Mouse (Mus musculus): ENCODE results near the gene Fv1.
"Not testable (repeated sequence)": the region's sequence is repeated elsewhere in the genome, so short reads cannot be mapped to it uniquely, and the experiment has no call there.

Fv1 gene

DNA sequence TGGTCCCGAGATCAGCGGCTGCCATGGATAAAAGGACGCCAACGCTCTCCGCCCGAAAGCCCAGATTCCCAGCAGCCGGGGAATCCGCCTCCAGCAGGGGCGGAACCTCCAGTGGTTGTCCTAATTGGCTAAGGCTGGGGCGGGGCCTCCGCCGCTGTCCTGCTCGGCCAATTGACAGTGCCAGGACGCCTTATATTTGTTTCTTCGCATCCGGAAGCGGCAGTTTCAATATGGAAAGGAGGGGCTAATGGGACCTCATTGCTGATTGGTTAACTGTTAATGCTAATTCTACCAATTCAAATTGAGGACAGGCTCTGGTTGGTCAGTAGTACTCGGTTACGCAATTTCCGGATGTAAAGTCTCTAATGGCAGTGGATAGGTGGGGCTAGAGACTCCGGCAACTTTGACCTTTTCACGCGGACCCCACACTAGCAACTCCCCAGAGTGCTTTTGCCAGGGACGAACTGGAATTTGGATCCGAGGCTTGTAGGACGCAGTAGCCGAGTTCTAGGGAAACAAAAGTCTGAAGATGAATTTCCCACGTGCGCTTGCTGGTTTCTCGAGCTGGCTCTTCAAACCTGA is at the start of gene Fv1, which contains the start of gene Miip:
Gene Fv1 (plus strand): TSS at position 530 of the 582 bp plus-strand sequence.
Gene Miip (minus strand): TSS at position 367 of the 582 bp plus-strand sequence.
- peak; percentile 88 to 93 for DNase-seq

DNA sequence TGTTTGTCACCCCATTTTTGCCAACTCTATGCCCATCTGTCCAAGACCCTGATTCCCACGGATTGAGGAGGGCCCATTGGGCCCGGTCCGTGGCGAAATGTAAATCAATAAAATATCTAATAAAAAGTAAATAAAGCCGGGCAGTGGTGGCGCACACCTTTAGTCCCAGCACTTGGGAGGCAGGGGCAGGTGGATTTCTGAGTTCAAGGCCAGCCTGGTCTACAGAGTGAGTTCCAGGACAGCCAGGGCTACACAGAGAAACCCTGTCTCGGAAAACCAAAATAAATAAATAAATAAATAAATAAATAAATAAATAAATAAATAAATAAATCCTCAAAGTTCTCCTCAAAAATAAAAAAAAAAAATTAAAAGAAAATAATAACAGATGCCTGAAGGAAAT is 49.1 kb upstream of the Fv1 start:
- not testable (repeated sequence) for DNase-seq

DNA sequence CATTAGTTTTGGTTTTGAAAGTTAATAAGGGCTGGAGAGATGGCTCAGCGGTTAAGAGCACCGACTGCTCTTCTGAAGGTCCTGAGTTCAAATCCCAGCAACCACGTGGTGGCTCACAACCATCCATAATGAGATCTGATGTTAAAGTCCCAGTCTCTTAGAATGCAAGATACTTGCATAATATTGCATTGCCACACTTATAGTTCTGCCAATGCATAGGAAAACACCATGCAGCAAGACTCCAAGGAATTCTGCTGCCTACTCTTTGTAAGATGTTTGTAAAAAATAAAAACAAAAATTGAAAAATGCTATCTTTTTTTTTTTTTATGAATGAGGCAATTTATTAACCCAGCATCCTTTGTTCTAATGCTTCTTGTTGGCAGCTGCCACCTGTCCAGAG is 47.4 kb upstream of the Fv1 start:
- DNase-seq: not testable (repeated sequence)

DNA sequence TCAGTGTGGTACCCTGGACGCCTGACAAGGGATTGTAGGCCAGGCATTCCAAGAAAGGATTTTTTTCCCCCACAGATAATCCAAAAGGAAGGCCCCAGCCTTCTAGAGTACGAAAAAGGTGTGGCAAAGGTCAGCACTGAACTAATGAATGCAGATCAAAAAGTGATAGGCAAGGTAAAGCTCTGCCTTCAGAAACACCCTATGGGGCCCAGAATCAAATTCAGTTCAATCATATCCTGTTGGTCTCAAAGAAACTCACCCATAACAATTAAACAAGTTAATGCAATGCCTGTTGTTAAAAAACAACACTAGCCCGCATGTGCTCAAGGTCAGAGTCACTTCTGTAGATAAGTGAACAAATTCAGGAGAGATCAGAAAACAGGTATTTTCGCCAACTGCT is 44.4 kb upstream of the Fv1 start:
- DNase-seq: no peak

DNA sequence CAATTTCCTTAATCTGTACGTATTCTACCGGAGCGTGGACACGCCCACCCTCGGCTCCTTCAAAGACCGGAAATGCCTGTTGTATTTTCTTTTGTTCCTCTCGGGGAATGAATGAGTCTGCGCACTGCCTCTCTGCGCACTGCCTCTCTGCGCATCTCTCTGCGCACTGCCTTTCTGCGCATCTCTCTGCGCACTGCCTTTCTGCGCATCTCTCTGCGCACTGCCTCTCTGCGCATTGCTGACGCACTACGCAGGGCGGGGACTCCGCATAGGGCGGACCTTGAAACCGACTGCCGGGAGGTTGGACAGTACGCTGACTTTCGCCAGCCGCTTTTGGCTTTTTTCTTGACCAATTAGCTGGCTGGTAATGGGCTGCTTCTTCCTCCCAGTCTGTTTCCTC is 29.5 kb upstream of the Fv1 start:
- DNase-seq: peak; percentile 30 to 40

DNA sequence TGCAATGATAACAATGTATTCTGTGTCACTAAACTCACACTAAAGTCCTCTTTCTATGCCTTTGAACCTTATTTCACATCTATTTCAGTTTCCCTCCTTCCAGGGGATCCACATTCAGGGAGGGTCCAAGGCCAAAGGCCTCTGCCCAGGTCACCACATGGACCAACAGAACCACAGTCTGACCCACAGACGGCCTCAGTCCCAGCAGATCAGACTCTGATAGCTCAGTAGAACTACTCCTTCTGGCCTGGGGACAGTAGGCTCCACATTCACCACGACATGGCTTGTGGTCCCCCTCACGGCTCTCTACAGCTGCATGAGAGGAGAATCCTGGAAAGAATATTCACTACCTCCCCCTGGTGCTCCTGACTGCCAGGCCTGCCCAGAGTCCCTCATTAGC is 25.9 kb upstream of the Fv1 start:
- no peak for DNase-seq

DNA sequence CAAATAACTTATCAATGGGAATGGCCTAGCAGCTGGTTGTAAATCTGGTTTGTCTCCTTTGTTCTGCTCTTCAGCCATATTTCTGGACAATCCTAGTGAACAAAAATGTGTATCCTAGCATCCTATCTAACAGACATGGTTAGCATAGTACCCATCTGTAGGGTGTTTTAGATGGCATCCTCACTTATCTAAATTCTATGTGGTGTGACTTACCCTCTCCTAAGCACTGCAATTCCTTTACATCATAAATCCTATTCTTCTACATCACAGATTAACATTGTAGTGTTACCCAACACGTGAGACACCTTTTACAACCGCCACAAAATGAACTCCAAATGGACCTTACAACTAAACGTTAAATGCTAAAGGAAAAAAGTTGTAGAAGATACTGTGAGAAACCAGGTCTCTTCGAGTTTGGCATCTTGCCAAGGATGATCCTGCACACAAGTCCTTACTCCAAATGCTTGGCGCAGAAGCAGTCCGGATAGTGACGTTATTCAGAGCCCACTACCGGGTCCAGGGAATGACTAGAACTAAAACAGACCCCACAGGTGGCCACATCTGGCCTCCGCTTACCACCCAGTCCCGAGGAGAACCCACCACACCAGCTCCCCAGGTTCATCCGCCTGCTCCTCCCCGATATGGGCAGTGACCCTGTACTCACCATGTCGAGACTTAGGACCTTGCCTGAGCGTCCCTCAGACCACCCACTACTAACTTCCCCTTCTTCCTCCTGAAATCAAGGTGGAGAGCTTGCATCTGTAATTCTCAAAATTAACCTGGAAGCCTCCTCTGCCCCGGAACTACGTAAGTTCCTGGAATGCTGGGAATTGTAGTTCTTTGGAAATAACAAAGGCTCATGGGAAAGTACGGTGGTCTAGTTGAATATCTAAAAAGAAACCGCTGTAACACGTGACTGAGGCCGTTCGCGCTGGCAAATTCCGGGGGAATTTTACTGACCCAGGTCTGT is 20.9 kb upstream of the Fv1 start, which contains the start of gene Zfp933:
Gene Zfp933 (minus strand): TSS at position 753 of the 970 bp plus-strand sequence.
- peak; percentile 30 to 51 for DNase-seq

DNA sequence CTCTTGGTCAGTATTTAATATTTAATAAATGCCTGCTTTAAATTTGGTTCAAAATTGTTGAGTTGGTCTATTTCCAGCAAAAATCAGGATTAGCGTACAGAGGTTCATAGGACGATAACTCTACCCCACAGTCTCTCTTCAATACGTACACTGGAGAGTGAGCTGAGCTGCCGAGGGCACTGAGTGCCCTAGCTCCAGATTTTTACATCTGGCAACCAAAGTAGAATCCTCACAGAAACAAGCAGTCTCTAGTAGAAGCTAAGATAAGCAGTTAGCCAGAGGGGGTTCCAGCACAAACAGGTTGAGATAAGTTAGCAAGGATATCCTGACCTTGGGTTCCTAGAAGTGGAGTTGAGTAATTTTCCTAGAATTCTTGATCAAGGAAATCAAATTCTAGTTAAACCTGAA is 20.2 kb upstream of the Fv1 start:
- DNase-seq: no peak

DNA sequence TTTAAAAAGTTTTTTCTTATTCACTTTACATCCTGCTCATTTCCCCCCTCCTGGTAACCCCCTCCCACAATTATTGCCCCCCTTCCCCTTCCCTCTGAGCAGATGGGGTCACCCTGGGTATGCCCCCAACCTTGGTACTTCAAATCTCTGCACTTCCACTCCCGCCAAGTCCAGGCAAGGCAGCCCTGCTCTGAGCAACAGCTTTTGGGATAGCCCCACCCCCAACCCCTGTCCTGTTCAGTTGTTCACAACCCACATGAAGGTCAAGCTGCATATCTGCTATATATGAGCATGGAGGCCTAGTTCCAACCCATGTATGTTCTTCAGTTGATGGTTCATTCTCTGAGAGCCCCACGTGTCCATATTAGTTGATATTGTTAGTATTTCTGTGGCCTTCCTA is 18.0 kb upstream of the Fv1 start:
- DNase-seq: no peak

DNA sequence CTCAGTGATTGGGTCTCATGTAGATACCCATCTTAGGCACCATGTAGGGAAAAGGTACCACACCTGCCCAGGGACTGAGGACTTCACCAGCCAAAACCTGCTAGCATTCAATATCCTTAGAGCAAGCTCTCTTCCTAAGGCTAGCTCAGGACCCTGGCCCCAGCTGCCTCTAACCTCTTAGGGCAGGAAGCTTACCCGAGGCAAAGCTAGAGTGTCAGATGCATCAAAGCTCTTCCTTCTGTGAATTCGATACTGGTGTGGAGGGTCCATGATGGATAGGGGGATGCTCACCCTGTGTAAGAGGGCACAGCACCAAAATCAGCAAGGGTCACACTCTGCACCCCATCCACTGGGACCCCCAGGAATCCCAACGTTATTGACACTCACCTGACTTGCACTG is 6.7 kb upstream of the Fv1 start:
- DNase-seq: no peak

DNA sequence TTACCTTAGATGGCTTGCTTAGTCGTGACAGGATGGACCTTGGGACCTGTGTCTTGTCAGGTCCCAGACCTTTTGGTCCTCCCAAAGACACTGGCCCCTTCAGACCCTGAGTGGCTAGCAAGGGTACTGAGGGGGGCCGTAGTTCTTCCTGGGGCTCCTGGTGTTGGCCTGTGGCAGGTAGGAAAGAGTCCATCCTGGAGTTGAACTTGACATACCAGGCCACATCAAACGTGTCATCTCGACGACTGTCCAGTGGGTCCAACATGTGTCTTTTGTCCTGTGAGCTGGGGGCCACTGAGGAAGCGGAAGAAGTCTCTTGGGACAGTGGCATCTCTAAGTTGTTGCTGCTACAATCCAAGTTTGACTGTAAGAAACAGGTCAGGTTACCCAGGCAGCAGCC is 3.1 kb upstream of the Fv1 start:
- no peak for DNase-seq

DNA sequence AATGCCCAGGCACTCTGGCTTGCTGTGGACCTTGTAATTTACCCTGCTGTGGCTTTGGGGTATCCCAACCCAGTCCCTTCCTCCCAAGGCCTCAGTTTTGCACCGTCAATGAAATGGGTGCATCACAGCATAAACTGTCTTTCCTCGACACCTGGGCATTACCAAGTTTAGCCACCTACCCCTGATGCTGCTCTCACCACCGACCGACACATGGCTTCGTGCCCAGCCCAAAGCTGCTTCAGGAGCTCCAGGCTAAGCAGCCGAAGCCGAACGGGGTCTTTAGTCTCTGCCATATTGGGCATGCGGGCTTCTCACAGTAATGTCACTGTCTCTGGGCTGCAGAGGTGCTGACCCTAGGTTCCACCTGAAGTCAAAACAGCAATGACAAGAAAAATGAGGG is 2.7 kb upstream of the Fv1 start:
- no peak for DNase-seq

DNA sequence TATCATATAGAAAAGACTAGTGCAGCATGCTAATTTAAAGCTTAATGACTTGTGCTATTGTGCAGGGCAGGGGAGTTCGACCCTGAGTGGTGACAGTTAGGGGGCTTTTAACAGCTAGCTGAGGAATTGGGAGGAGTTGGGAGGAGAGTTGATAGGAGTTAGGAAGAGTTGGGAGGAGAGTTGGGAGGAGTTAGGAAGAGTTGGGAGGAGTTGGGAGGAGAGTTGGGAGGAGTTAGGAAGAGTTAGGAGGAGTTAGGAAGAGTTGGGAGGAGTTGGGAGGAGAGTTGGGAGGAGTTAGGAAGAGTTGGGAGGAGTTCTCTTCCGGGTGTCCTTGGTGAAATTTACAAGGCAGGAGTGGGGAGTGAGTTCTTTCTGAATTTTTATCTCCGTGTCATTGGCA is 2.0 kb upstream of the Fv1 start:
- DNase-seq: not testable (repeated sequence)

DNA sequence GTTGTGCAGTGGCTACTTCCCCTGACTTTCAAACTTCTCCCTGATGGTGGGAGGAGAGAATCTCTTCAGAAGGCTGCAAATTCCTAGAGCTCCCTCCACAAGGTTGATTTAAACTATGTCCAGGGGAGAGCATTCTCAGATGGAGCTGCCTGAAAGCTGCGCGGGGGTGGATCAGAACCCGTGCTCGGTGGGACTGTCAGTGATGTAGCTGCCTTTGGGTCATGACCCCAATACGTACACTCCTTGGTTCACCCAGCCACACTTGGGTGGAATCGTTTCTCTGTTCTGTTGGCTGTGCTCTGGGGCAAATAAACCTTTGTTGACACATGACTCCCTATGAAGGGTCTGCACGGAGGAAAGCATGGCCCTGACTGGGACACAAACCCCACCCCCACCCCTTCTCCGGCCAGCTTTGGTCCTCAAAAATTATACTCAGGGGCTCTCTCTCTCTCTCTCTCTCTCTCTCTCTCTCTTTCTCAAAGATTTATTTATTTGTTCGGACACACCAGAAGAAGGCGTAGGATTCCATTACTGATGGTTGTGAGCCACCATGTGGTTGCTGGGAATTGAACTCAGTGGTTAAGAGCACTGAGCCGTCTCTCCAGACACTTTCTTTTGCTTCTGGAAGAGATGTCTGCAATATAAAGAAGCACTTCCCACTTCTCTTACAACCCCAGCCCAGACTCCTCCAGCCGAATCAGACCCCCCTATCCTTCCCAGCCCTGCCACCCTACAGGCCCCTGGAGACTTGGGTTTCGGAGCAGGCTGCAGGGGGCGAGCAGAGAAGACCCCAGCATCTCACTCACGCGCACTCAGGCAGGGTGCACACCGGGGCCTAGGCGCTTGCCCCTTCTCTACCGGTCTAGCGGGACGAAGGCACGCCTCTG is 973 bp upstream of the Fv1 start:
- DNase-seq: no peak

DNA sequence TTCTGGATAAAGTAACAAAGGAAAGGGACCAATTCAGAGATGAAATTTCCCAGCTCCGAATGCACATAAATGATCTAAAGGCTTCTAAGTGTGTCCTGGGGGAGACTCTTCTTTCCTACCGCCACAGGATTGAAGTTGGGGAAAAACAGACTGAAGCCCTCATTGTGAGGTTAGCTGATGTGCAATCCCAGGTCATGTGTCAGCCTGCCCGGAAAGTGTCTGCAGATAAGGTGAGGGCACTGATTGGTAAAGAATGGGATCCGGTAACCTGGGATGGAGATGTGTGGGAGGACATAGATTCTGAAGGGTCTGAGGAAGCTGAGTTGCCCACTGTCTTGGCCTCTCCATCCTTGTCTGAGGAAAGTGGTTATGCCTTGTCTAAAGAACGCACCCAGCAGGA is 459 bp downstream of the Fv1 start:
- DNase-seq: no peak

DNA sequence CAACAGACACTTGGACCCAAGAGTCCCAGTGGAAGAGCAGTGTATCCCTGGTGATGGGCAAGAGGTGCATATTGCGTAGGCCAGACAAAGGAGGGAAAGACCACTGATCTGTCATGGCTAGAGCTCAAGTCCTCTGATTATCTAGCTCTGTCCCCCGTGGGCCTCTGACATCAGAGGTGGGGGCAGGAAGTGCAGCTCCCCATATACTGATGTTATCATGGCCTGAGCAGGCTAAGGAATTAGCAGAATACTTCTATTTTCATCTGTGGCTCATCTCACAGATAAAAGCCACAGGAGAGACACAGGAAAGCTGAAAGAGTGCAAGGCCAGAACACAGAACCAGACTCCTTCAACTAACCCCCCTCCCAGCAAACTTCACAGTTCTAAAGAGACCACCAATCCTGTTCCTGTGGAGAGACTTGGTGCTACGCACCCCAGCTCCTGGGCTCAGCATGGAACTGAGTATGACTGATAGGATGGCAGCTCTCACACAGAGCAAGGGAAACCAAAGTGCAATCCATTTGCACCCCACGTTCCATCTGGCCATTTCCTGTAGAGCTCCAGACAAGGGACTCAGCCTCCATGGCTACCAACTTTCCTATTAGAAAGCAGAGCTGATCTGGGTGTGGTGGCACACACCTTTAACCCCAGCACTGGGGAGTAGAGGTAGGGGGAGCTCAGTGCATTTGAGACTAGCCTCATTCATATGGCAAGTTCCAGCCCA is 7.2 kb downstream of the Fv1 start:
- no peak for DNase-seq

DNA sequence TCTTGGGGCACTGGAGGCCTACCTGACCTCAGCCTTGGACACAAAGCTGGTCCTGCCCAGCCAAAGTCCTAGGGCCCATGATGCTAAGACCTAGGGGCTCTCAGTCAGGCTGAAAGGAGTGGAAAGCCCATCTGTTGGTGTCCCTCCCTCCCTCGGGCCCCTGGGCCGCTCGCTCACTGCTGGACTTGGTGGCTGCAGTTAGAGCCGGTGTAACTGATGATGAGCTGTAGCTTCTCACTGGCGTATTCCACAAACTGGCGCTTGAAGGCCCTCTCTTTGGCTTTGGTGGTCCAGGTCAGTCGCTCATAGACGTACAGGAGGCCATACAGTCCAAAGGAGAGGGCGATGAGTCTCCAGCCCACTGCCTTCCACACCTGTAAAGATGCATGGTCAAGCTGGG is 9.8 kb downstream of the Fv1 start:
- no peak for DNase-seq

DNA sequence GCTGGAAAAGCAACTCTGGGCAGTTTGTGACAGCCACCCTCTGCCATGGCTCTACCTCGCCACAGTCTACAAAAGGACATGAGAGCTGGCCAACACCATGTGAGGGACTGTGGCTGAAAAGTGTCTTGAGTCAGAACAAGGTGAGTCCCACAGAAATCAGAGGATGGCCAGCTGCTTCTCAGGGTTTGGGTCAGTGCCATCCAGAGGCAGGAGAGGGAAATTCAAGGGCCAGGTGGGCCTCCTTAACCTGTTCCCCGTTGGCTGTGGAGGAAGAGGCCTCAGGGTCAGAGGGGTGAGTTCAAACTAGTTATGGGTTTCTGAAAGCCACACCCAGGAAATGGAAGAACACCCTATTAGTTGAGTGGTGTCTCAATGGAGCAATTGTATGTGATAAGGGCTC is 10.7 kb downstream of the Fv1 start:
- DNase-seq: no peak

DNA sequence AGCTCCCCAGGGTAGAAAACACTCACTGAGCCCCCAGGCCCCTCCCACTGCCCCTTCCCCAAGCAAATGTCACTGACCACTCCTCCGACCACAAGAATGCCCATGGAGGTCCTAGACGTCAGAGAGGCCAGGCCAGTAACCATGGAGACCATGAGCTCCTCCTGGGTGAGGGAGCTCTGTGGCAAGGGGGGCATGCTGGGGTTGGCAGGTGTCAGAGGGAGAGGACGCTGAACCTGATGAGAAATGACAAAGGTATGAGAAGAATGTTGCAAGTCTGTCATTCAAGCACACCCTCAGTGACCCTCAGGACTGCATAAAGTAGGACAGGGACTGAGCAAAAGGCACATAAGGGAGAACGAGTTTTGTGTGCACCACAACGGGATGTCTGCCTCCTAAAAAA is 11.1 kb downstream of the Fv1 start:
- DNase-seq: no peak

DNA sequence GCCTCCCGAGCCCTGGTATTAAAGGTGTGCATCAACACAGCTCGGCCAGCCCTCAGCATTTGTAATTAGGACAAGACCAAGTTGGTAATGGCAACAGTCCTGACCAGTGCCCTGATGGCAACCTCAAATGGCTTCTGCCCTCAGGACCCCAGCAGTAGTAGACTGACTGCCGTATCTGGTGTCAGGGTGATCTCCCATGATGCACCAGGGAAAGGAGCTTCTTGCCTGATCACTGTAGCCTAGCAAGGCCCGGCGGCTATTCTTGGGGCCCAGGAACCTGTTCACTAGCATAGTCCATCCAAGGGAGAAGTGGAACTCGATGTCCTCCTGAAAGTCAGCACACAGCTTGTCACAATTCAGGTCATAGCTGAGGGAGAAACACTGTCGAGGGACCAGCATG is 13.0 kb downstream of the Fv1 start:
- no peak for DNase-seq

DNA sequence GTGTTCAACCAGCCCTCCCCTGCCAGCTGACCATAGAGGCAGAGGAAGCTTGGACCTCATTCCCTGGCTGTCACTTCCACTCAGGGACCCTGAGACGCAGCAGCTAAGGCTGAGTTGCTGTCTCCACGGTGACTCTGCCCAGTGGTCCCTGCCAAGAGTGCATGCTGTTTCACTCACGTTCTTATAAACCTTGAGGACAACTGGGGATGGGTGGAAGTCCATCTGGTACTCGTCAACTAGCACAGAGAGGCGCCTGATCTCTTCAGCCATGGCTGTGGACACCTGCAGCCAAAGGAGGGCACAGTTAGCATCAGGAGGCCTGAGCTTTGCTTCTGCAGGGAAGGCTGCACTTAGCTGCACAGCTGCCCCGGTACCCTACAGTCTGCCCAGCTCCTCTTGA is 14.3 kb downstream of the Fv1 start:
- DNase-seq: no peak

DNA sequence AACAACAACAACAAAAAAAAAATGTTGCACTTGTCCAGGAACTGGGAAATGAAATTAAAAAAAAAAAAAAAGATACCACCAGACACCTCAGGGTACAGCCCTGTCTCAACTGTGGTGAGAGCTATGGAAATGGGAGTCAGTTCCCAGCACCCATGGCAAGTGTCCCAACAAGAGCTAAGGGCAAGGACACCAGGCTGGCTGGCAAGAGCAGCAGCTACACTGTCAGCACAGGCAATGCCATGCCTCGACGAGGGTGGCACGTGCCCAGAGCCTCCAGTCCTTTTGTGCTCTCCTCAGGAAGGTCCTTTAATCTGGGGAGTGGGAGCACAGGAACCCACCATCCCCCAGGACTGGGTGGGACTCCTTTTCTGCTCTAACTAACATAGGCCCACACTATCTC is 15.4 kb downstream of the Fv1 start:
- no peak for DNase-seq

DNA sequence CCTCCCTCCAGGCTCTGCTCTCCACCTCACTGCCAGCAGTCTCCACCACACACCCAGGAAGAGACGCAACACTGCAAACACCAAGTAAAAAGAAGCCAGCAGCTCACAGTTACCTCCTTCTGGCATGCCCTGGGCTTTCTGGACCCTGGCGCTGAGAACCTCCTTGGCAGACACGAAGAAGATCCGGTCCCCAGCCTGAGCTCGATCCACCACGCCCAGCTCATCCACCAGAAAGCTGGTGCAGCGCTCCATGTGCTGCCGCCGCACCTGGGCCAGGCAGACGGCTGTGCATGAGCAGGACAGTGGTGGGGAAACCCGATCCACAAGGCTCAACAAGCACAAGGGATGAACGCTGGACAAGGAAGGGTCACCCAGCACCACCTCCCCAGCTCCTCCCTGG is 17.4 kb downstream of the Fv1 start:
- no peak for DNase-seq
